Mouse (Mus musculus): ENCODE results near the gene Abce1.
"Not testable (repeated sequence)": the region's sequence is repeated elsewhere in the genome, so short reads cannot be mapped to it uniquely, and the experiment has no call there.

GRCm38 (mm10) chr8:79658715-79659114, 52.8 kb downstream of the Abce1 start:
- not testable (repeated sequence) for TF ChIP-seq CTCF (IDR thresholded peaks at IDR 0.05); POLR2A (IDR thresholded peaks at IDR 0.05; ENCODE audit: insufficient read depth, low read depth, low read length); EP300 (IDR thresholded peaks at IDR 0.05; ENCODE audit: insufficient read depth, low read depth, low read length)
